Mouse (Mus musculus) liver, postnatal 0 days (tissue): Measurements from ENCODE around the gene Mrto4. TPM values are rescaled to one million over a fixed set of nuclear protein-coding genes. Genes with fewer than 3 reads are reported as not detected.
A peak's percentile ranks its signal among the peaks of the same experiment; 100 is the strongest.

Experiments used
- ATAC-seq: fragments of 200-750 bp; cut with Nextera tagmentation; 2 replicates; pipeline ENCODE4 v1.8.0; 2017; ENCODE audit warnings: mild to moderate bottlenecking, moderate library complexity
- DNase-seq: peaks from one replicate; pipeline ENCODE4 v3.0.0-alpha.2; 2016
- H3K27ac ChIP-seq: fragments of 300-500 bp; sonication (generic); 2 replicates; pipeline ENCODE4 v1.5.1; 2014; ENCODE audit warnings: antibody characterized with exemption, moderate library complexity, mild to moderate bottlenecking, low read depth
- H3K27me3 ChIP-seq: fragments of 300-500 bp; sonication (generic); 2 replicates; pipeline ENCODE4 v1.6.1; 2014; ENCODE audit warnings: low read length, control low read depth, mixed read lengths; ENCODE audit not compliant: insufficient read depth
- H3K36me3 ChIP-seq: fragments of 300-500 bp; sonication (generic); replicated peaks from 2 replicates; pipeline ENCODE4 v1.6.1; 2014; ENCODE audit warnings: mild to moderate bottlenecking, control low read depth, low read length, moderate library complexity, mixed read lengths; ENCODE audit not compliant: insufficient read depth
- H3K4me1 ChIP-seq: fragments of 300-500 bp; sonication (generic); 2 replicates; pipeline ENCODE4 v1.6.1; 2014; ENCODE audit warnings: antibody characterized with exemption, mild to moderate bottlenecking, control low read depth; ENCODE audit not compliant: insufficient read depth
- H3K4me2 ChIP-seq: fragments of 300-500 bp; sonication (generic); 2 replicates; pipeline ENCODE4 v1.6.1; 2014; ENCODE audit warnings: low read depth, mild to moderate bottlenecking, low read length, moderate library complexity, mixed read lengths
- H3K4me3 ChIP-seq: fragments of 300-500 bp; sonication (generic); 2 replicates; pipeline ENCODE4 v1.5.1; 2014; ENCODE audit warnings: low read depth, low read length
- H3K9ac ChIP-seq: fragments of 300-500 bp; sonication (generic); replicated peaks from 2 replicates; pipeline ENCODE4 v1.6.1; 2014; ENCODE audit warnings: mild to moderate bottlenecking, moderate library complexity
- H3K9me3 ChIP-seq: fragments of 300-500 bp; sonication (generic); 2 replicates; pipeline ENCODE4 v1.6.1; 2016; ENCODE audit warnings: mild to moderate bottlenecking, control low read depth, low read length, mixed read lengths
- CTCF ChIP-seq: sonication (generic); IDR thresholded peaks from 2 replicates; pipeline ENCODE4 v1.5.1; 2016; ENCODE audit warnings: antibody characterized with exemption, low read depth
- EP300 ChIP-seq: IDR thresholded peaks from 2 replicates; pipeline ENCODE4 v1.6.1; 2016; ENCODE audit warnings: antibody characterized with exemption, low read depth, mild to moderate bottlenecking
- WGBS: fragments of 180-500 bp; shearing (Covaris S2); extraction: QIAGEN DNeasy Blood & Tissue Kit; methylation state at CpG from one replicate; pipeline ENCODE4 v1.1.7; 2014; ENCODE audit not compliant: insufficient replicate concordance; 5-methylcytosine and 5-hydroxymethylcytosine counted together
- polyA plus RNA-seq: library from polyadenylated mRNA; unstranded; fragments of >200 nt; fragmentation: Nextera tagmentation; extraction: Ambion mirVana; gene quantifications from 2 replicates; pipeline ENCODE4 v1.2.1, GENCODE M21; 2015

The Mrto4 gene
- polyA plus RNA-seq, 1 experiment from 2014 or later: 46.2 TPM

DNA sequence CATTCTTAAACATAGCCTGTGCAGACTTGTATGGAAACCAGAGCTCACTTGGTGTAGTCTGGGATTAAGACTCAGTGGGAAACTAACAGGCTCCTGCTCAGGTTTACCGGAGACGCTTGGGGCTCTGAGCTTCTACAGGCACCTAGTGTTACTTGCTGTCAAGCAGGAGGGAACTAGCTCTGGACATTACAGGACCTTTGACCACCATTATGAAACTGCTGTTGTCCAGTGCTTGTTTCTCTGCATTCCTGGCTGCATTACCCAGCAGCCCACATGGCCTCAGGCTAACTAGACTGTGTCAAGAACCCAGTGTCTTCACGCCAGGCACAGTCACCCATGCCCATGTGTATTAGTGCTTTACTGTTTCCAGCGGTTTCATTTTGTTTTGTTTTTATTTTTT, 20.8 kb upstream of the Mrto4 start:
- Histone ChIP-seq H3K36me3 (peaks cover 60% of the 10 kb centered on the region), H3K4me2 (no peak overlapping the region), H3K4me3 (no peak overlapping the region), H3K9me3 (no peaks in the 10 kb centered on the region), H3K9ac (no peak overlapping the region), H3K27ac (peak overlapping the region; percentile 69), H3K4me1 (no peaks in the 10 kb centered on the region), H3K27me3 (no peaks in the 10 kb centered on the region)
- 65% methylated on average over 4 of the region's 4 CpGs for WGBS
- TF ChIP-seq EP300: no peak
- no peak for TF ChIP-seq CTCF
- ATAC-seq (peak; percentile 92), DNase-seq (no peak)

DNA sequence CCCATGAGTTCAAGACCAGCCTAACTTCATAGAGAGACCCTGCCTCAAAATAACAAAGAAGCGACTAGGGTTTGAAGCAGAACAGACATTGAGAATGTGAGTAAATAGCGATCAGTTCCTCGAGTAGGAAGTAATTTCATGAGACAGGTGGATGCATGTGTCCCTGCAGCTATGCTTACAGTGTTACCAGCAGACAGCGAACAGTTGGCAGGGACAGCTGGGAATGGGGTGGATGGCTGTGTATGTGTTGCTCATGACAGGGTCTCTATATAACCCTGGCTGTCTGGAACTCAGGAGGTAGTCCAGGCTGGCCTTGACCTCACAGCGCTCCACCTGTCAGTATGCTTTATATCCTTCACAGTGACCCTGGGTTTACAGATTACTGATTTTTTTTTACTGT, 15.7 kb upstream of the Mrto4 start:
- Histone ChIP-seq H3K4me1 (no peaks in the 10 kb centered on the region), H3K9ac (no peak overlapping the region), H3K27me3 (no peaks in the 10 kb centered on the region), H3K9me3 (no peaks in the 10 kb centered on the region), H3K4me2 (no peak overlapping the region), H3K27ac (no peak overlapping the region), H3K4me3 (no peak overlapping the region), H3K36me3 (peaks cover 82% of the 10 kb centered on the region)
- TF ChIP-seq CTCF: no peak
- no peak for TF ChIP-seq EP300
- ATAC-seq (no peak), DNase-seq (no peak)
- 89% methylated on average over 5 of the region's 5 CpGs for WGBS

DNA sequence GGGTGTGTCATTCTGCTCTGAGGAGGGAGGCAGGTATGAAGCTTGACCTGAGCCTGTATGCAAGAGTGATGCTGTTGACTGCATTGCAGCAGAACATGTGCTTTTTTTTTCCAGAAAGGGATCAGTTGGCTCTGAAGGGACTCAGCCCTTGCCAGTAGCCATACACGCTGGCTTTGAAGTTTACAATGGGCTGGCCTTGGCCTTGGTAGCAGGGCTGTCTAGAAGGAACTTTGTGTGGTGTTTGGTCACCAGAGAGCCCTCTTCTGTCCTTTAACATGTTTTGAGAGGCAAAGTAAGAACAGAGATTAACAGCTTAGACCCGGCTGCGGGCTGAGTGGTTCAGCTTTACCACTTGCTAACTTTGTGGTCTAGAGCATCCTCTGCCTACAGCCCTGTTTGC, 15.0 kb upstream of the Mrto4 start:
- no peak for DNase-seq
- Histone ChIP-seq H3K36me3 (peaks cover 89% of the 10 kb centered on the region), H3K27ac (no peak overlapping the region), H3K4me3 (no peak overlapping the region), H3K4me2 (no peak overlapping the region), H3K9me3 (no peaks in the 10 kb centered on the region), H3K27me3 (no peaks in the 10 kb centered on the region), H3K9ac (no peak overlapping the region), H3K4me1 (no peaks in the 10 kb centered on the region)
- TF ChIP-seq CTCF (no peak), EP300 (no peak)
- 78% methylated on average over 3 of the region's 3 CpGs for WGBS
- no peak for ATAC-seq

DNA sequence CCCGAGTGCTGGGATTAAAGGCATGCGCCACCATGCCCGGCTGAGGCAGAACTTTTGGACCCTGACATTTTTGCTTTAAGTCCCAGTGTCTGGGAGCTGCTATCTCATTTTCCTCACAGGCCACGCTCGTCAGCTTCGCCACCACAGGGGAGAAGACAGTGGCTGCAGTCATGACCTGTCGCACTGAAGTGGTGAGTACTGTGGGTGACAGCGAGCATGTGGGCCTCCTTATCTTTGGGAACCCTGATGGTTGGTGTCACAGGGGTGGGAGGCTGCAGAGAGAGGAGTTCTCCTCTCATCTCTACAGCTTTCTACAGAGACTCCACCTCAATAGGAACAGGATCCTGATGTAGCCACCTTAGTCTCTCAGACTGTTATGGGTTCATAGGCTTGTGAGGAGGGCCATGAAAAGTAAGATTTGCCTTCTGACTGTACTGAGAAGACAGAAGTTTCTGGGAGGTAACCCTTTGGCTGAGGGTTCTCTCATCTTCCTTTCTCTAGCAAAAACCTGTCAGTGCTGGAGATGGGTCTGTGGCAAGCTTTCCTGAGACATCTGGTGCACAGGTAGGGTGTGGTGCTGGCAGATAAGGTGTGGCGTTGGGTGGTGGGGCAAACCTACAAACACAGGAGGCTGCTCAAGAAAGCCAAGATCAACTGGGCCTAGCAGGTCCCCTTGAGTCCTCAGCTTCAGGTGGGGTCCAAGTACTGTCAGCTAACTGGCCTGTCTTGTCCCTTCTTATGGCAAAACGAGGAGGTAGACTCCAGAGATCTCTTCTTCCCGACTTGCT, 8.6 kb upstream of the Mrto4 start:
- peak overlapping the region; percentile 34 for H3K27ac ChIP-seq
- ATAC-seq (peak; percentile 90), DNase-seq (no peak)
- WGBS: 71% methylated on average over 11 of the region's 11 CpGs
- H3K4me2 ChIP-seq: peak overlapping the region; percentile 24; the same call in 1 of the 2 replicates
- TF ChIP-seq CTCF (no peak), EP300 (no peak)
- no peak overlapping the region for H3K9ac ChIP-seq
- peaks cover 82% of the 10 kb centered on the region for H3K36me3 ChIP-seq
- no peaks in the 10 kb centered on the region for H3K27me3 ChIP-seq
- H3K9me3 ChIP-seq: no peaks in the 10 kb centered on the region
- no peak overlapping the region for H3K4me3 ChIP-seq
- no peaks in the 10 kb centered on the region for H3K4me1 ChIP-seq

DNA sequence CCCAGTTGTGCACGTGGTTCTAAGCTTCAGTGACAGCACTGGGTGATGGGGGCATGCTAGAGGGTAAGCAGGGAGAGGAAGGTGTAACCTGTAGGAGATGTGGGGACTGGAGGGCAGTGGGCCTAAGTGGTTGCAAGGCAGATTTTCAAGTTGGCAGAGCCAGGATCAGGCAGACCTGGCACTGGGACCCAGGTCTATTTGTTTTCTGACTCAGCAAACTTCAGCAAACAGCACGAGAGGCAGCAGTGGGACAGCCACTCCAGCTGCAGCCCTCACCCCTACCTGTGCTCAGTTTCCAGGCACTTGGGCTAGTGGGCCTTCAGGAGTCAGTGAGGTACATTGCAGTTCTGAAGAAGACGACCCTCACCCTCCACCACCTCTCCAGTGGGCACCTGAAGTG, 4.8 kb upstream of the Mrto4 start:
- no peak overlapping the region for H3K27ac ChIP-seq
- H3K4me3 ChIP-seq: no peak overlapping the region
- no peak for DNase-seq
- no peak for ATAC-seq
- peaks cover 46% of the 10 kb centered on the region for H3K36me3 ChIP-seq
- TF ChIP-seq CTCF (no peak), EP300 (no peak)
- H3K27me3 ChIP-seq: no peaks in the 10 kb centered on the region
- no peaks in the 10 kb centered on the region for H3K9me3 ChIP-seq
- H3K9ac ChIP-seq: no peak overlapping the region
- 0 out of 2 replicates have a peak, but pooled peaks cover 3% of the 10 kb centered on the region for H3K4me1 ChIP-seq
- 77% methylated on average over 3 of the region's 3 CpGs for WGBS
- H3K4me2 ChIP-seq: no peak overlapping the region

DNA sequence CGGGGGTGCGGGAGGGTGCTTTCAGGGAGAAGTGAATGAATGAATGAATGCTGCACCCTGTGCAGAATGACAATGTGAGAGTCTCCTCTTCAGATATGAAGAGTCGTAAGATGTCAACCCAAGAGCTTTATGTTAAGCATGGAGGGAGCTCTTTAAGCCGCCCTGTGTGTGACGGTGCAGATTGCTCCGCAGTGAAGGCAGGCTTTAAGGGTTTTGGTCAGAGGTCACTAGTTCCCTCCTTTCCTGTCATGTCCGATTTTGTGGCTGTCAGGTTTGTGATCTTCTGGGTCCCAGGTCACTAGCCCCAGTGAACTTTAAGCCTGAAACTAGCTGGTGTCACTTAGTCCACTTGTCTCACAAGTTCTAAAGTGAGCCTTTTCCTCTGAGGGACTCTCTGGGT, 456 bp upstream of the Mrto4 start:
- Histone ChIP-seq H3K27ac (peak overlapping the region; percentile 90), H3K27me3 (no peaks in the 10 kb centered on the region), H3K4me2 (peak overlapping the region; percentile 90), H3K9ac (peak overlapping the region; percentile 72), H3K9me3 (no peaks in the 10 kb centered on the region), H3K4me3 (peak overlapping the region; percentile 66), H3K4me1 (peaks cover 17% of the 10 kb centered on the region), H3K36me3 (peaks cover 25% of the 10 kb centered on the region)
- WGBS: 0% methylated on average over 7 of the region's 7 CpGs
- peak; percentile 54 for ATAC-seq
- no peak for DNase-seq
- TF ChIP-seq CTCF: no peak
- no peak for TF ChIP-seq EP300
